Mouse (Mus musculus) WW6 (cell line): ENCODE data around the gene Kantr.

Source experiments
- DNase-seq: peaks from one replicate; pipeline ENCODE4 v3.0.0-alpha.2; 2013; ENCODE audit warnings: low read depth, low spot score

The Kantr gene

GRCm38 (mm10) chrX:152284746-152285145 is 42.5 kb downstream of the Kantr start:
- DNase-seq, result no peak

- no peak for DNase-seq
Measured at GRCm38 (mm10) chrX:152279384-152279783, 47.9 kb downstream of the Kantr start.

- DNase-seq, result no peak
Measured at GRCm38 (mm10) chrX:152271189-152271588, 56.1 kb downstream of the Kantr start.
